15 mouse cellular contexts compared by ENCODE assay signal in genomic region chr7:73412419-73412818, GRCm38 (mm10). TPM values are rescaled to one million over a fixed set of nuclear protein-coding genes. Genes with fewer than 3 reads are reported as not detected.
DNase-seq lines count a peak whose midpoint lies in the region; ATAC-seq and TF ChIP-seq lines count a peak whose summit lies in the region.
"Had no signal": no experiment of that assay in that cellular context is flagged by ENCODE, and none has a peak within 500 bp of the region (broad histone marks: within the 10 kb centered on the region; RNA-seq: fewer than 3 reads in every experiment).

No protein-coding gene starts in this region.

- WGBS in forebrain, embryonic 10.5 days = 88% methylated on average over 7 of the region's 7 CpGs
- 69% methylated on average over 7 of the region's 7 CpGs for WGBS in forebrain, embryonic 13.5 days
- WGBS in embryonic facial prominence, embryonic 15.5 days = 55% methylated on average over 7 of the region's 7 CpGs
- 64% methylated on average over 7 of the region's 7 CpGs for WGBS in midbrain, postnatal 0 days

- H3K4me2 ChIP-seq in forebrain, embryonic 13.5 days = no peak overlapping the region
- no peak overlapping the region for H3K4me2 ChIP-seq in embryonic facial prominence, embryonic 15.5 days (replicated peaks)
- H3K4me2 ChIP-seq in midbrain, postnatal 0 days (ENCODE audit: low read depth, low read length, poor library complexity, severe bottlenecking) = no peak overlapping the region

- peak overlapping the region; percentile 25; the same call in 1 of the 2 replicates for H3K27ac ChIP-seq in forebrain, embryonic 10.5 days
- no peak overlapping the region for H3K27ac ChIP-seq in forebrain, embryonic 13.5 days
- H3K27ac ChIP-seq in layer of hippocampus, adult 2 months = peak overlapping the region; percentile 28; the same call in 1 of the 2 replicates
- peak overlapping the region; percentile 55; the same call in 1 of the 2 replicates for H3K27ac ChIP-seq in embryonic facial prominence, embryonic 15.5 days (replicated peaks)
- H3K27ac ChIP-seq in midbrain, postnatal 0 days (ENCODE audit: low read depth, low read length) = peak overlapping the region; percentile 48; the same call in 1 of the 2 replicates

- no peak overlapping the region for H3K4me3 ChIP-seq in forebrain, embryonic 10.5 days
- no peak overlapping the region for H3K4me3 ChIP-seq in forebrain, embryonic 13.5 days
- H3K4me3 ChIP-seq in layer of hippocampus, adult 2 months = no peak overlapping the region
- no peak overlapping the region for H3K4me3 ChIP-seq in embryonic facial prominence, embryonic 15.5 days (replicated peaks)
- H3K4me3 ChIP-seq in midbrain, postnatal 0 days (ENCODE audit: low read depth, low read length) = no peak overlapping the region

- ATAC-seq in forebrain, embryonic 13.5 days = no peak
- ATAC-seq in embryonic facial prominence, embryonic 15.5 days (ENCODE audit: insufficient number of reproducible peaks, low FRiP score, low TSS enrichment, low read depth) = no peak
- ATAC-seq in midbrain, postnatal 0 days (ENCODE audit: low FRiP score) = 0 out of 2 replicates have a peak, but pooled peaks have one; percentile 35
- ATAC-seq: activated CD4-positive, CD25-positive, alpha-beta regulatory T cell, adult 4 months had no signal

- TF ChIP-seq CTCF in layer of hippocampus, adult 2 months (conservative IDR thresholded peaks at IDR 0.05) = no peak
- no peak for TF ChIP-seq CTCF in midbrain, postnatal 0 days (IDR thresholded peaks at IDR 0.05)

- DNase-seq in forebrain, embryonic 10.5 days (ENCODE audit: extremely low spot score, low spot score) = no peak
- no peak for DNase-seq in layer of hippocampus, adult 2 months (ENCODE audit: low spot score in 2 of 2)
- DNase-seq in layer of hippocampus, adult 9-10 months (ENCODE audit: low spot score) = no peak
- peak; percentile 63 for DNase-seq in midbrain, postnatal 0 days (ENCODE audit: low spot score)
- DNase-seq in retina, postnatal 1 day = no peak
- DNase-seq in thymus, postnatal 25 days = no peak
- DNase-seq: B cell, adult 2 months; spleen, adult 18-20 months; thymus, adult 2 months had no signal

- peaks cover 100% of the 10 kb centered on the region for H3K36me3 ChIP-seq in forebrain, embryonic 10.5 days (replicated peaks)
- H3K36me3 ChIP-seq in forebrain, embryonic 13.5 days (ENCODE audit: poor library complexity, severe bottlenecking) = peaks cover 83% of the 10 kb centered on the region
- peaks cover 51% of the 10 kb centered on the region for H3K36me3 ChIP-seq in embryonic facial prominence, embryonic 15.5 days
- peaks cover 15% of the 10 kb centered on the region; the same call in 1 of the 2 replicates for H3K36me3 ChIP-seq in midbrain, postnatal 0 days (ENCODE audit: insufficient read depth, low read length)
- H3K36me3 ChIP-seq: G1E had no signal

- H3K4me1 ChIP-seq in forebrain, embryonic 10.5 days = peaks cover 26% of the 10 kb centered on the region
- peaks cover 21% of the 10 kb centered on the region for H3K4me1 ChIP-seq in forebrain, embryonic 13.5 days
- peaks cover 42% of the 10 kb centered on the region for H3K4me1 ChIP-seq in embryonic facial prominence, embryonic 15.5 days
- H3K4me1 ChIP-seq in midbrain, postnatal 0 days (ENCODE audit: insufficient read depth, low read length) = no peaks in the 10 kb centered on the region

- H3K9me3 ChIP-seq in forebrain, embryonic 10.5 days = no peaks in the 10 kb centered on the region
- H3K9me3 ChIP-seq in forebrain, embryonic 13.5 days (replicated peaks) = no peaks in the 10 kb centered on the region
- H3K9me3 ChIP-seq in embryonic facial prominence, embryonic 15.5 days (replicated peaks) = no peaks in the 10 kb centered on the region
- no peaks in the 10 kb centered on the region for H3K9me3 ChIP-seq in midbrain, postnatal 0 days (ENCODE audit: low read length)
- H3K9me3 ChIP-seq: G1E had no signal

- no peak overlapping the region for H3K9ac ChIP-seq in forebrain, embryonic 13.5 days
- H3K9ac ChIP-seq in embryonic facial prominence, embryonic 15.5 days = no peak overlapping the region
- no peak overlapping the region for H3K9ac ChIP-seq in midbrain, postnatal 0 days (replicated peaks; ENCODE audit: low read length, poor library complexity, severe bottlenecking)

- no peaks in the 10 kb centered on the region for H3K27me3 ChIP-seq in forebrain, embryonic 10.5 days (ENCODE audit: poor library complexity, severe bottlenecking)
- H3K27me3 ChIP-seq in forebrain, embryonic 13.5 days = no peaks in the 10 kb centered on the region
- no peaks in the 10 kb centered on the region for H3K27me3 ChIP-seq in embryonic facial prominence, embryonic 15.5 days
- H3K27me3 ChIP-seq in midbrain, postnatal 0 days (ENCODE audit: insufficient read depth, low read length) = no peaks in the 10 kb centered on the region

RNA-seq across cellular contexts. Expression of gene Rgma, which starts 37.1 kb away (rescaled TPM):
- 26.2 and 26.8 TPM in 2 replicates for polyA plus RNA-seq in forebrain, embryonic 10.5 days (2016; fragmentation: Nextera tagmentation; extraction: Ambion mirVana)
- polyA plus RNA-seq in forebrain, embryonic 13.5 days (2015; fragmentation: Nextera tagmentation; extraction: Ambion mirVana) = 24.7 and 27.6 TPM in 2 replicates
- 10 to 100 TPM; 45.9 to 53.2 TPM for total RNA-seq in layer of hippocampus, adult 2 months (2021)
- polyA plus RNA-seq in embryonic facial prominence, embryonic 15.5 days (2015; fragmentation: Nextera tagmentation; extraction: Ambion mirVana) = 23.0 and 24.1 TPM in 2 replicates
- 129 and 160 TPM in 2 replicates for total RNA-seq in midbrain, postnatal 0 days (2014; rRNA removed)
- polyA plus RNA-seq in midbrain, postnatal 0 days (2015; fragmentation: Nextera tagmentation; extraction: Ambion mirVana) = 42.7 and 42.9 TPM in 2 replicates
- total RNA-seq: hematopoietic stem cell, adult 5-6 weeks; monocyte, adult 5-6 weeks had no signal
- polyA plus RNA-seq: activated CD4-positive, CD25-positive, alpha-beta regulatory T cell, adult 4 months; G1E had no signal
